Mouse (Mus musculus): ENCODE data around the gene Grik1.

Gene Grik1

DNA sequence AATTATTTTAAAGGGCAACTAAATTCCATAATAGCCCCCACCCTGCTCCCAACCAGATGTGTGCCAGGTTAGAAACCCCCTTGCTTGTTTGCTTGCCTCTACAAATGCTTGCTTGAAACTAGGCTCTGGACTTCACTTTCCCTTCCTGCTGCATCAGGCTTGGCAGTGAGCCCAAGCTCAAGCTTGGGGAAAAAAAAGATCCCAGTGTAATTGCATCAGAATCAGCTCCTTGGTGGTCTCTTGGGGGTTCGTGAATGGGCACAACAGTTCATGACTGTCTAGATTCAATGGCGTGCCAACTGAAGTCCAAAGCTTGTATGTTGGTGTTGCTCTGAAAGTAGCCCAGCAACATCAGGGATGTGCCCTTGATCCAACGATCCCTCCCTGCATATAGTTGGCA, 320.1 kb downstream of the Grik1 start:
- no peak for DNase-seq (ENCODE audit: low read depth, low spot score)

- no peak for DNase-seq (ENCODE audit: low read depth, low spot score)
These were observed 328.6 kb downstream of the Grik1 start for GRCm38 (mm10) chr16:87961419-87961818.

DNA sequence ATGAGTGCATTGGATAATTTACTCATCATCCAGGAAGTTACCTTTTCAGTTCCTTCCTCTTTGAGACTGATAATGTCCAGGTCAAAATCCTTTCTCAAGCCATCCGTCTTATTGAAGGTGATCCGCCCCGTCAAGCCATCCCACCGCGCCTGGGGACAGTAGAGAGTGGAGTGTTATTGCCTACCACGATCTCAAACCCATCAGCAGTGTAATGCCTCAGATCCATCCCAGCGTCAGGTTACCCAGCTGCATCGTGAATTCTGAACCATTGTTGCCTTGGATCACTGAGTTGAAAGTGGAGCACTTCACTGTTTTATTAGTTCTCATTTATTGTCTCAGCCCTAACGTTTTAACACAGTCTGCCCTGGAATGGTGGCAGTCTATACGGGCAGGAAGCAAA, 332.6 kb downstream of the Grik1 start:
- no peak for DNase-seq (ENCODE audit: low read depth, low spot score)

DNA sequence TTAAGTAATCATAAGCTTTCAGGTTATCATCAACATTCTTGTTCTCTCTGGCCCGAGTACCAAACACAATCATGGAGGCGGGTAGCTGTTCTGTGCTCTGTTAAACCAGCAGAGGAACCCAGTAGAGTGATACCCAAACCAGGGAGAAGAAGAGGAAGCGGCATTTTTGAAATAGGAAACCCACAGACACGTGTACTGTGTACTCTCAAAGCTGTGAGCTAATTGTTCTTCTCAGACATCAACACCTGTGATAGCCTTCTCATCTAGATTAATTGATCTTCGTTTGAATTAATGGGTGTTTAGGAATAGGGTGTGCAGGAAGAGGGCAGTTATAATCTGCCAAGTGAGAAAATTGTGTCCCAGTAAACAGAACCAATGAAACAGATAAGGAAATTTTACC, 333.9 kb downstream of the Grik1 start:
- no peak for DNase-seq (ENCODE audit: low read depth, low spot score)

DNA sequence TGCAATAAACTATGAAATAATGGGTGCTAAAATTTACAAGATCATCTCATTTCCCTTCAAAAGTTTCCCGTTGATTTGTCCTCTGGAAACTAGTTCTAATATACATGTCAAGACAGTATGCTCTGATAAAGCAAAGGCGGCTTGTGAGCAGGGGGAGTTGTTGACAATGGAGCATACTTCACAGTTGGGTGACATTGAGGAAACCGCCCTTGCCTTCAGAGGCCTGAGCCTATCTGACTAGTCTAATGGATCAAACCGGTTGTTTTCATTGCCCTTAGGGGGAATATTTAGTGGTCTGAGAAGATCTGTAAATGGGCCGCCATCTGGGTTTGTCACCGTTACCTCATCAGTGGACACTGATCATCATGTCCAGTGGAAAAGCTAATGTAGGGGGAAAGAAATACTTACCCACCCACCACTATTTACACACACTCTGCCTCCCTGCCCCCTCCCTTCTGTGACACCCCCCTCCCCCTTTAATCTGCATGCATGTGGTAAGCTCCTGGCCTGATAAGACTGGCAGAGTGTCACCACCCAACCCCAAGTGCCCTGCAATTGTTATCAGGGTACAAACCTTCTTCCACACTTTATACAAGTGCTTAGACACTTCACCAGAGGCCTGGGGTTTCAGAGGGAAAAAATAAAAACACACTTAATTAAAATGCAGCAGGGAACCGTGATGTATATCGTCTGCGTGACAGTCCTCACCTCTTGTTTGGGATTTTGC, 335.2 kb downstream of the Grik1 start:
- no peak for DNase-seq (ENCODE audit: low read depth, low spot score)

DNA sequence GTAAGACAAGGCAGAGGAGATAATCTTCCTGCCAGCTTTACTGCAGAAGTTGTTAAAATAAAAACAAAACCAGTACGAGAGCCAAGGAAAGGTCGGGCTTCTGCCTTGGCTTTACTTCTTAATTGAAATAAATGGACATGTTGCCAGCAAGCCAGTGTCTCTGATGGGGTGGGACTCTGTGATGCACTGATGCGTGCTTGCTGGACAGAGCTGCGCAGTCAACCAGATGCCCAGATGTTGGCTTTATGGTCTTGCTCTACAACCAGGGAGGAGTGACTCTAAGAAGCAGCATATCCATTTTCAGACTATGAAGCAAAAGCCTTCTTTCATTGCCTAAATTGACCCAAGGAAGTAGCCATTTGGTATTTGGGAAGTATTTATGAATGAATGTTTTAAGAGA, 336.9 kb downstream of the Grik1 start:
- DNase-seq (ENCODE audit: low read depth, low spot score): no peak

DNA sequence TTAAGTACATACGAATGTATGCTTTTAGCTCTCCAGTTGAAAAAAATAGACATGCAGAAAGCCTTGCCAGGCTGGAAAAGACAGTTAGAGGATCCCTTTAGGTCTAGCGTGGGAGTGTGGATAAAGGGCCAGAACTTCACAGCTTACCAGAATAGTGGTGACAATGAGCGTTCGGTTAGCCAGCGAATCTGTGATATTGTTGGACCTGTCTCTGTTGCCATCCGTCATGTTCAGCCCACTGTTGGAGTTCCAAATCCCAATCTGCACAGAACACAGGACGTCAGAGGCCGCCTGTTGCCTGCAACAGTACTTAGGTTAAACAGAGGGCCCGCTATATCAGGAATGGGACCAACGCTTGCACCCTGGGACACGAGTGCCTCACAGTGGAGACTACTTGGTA, 340.2 kb downstream of the Grik1 start:
- DNase-seq (ENCODE audit: low read depth, low spot score): no peak

GRCm38 (mm10) chr16:87948122-87948521, 341.9 kb downstream of the Grik1 start:
- DNase-seq (ENCODE audit: low read depth, low spot score): no peak

- DNase-seq (ENCODE audit: low read depth, low spot score): no peak
These were observed 345.7 kb downstream of the Grik1 start for GRCm38 (mm10) chr16:87944318-87944717.

GRCm38 (mm10) chr16:87942103-87942865, 347.8 kb downstream of the Grik1 start:
- DNase-seq (ENCODE audit: low read depth, low spot score): no peak

DNA sequence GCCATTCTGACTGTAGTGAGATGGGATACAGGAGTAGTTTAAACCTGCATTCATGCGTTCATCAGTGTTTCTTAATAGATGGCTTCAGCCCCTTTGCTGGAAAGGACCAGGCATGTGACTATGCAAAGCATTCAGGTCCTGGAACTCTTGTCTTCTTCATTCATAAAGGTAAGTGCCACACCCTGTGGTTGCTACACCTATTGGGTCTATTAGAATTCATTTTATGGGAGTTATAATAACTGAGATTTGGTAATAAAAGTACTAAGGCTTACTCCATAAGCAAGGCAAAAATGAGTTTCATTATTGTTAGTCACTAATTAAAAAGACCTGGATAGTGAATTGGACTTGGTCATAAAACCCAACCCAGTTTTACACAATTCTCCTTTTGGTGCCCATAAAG, 355.4 kb downstream of the Grik1 start:
- no peak for DNase-seq (ENCODE audit: low read depth, low spot score)

DNA sequence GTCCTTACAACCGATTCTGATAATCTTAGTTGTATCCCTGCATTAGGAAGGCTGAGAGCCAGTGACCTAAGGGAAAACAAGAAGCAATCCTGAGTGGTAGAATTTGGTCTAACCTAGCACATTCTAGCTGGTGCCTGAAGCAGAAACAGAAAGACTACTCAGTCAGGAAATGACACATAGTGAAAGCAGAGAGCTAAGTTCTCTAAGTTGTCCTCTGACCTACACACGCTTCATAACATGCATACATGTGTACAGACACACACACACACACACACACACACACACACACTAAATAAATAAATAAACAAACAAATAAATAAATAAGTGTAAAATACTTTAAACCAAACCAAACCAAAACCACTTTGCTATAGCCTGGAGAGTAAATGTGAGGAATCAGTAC, 358.7 kb downstream of the Grik1 start:
- no peak for DNase-seq (ENCODE audit: low read depth, low spot score)

- DNase-seq (ENCODE audit: low read depth, low spot score): no peak
These were observed 359.5 kb downstream of the Grik1 start for GRCm38 (mm10) chr16:87930519-87930918.

- no peak for DNase-seq (ENCODE audit: low read depth, low spot score)
These were observed 361.4 kb downstream of the Grik1 start for GRCm38 (mm10) chr16:87928671-87929070.

DNA sequence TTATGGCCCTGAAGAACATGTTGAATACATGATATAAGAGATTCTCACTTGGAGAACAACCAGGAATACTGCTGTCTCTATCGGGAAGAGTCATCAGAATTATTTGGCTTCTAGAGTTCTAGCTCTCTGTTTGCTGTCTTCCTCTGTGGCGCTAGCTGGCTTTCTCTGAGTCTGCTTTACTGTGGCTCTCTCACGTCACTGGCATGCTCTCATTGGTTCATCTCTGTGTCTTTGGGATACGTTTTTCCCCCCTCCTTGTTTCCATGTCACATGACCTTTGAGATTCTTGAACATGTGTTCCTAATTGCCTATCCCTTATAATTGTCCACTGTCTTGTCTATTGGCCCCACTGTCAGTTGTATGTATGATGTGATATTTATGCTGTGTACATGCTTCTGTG, 372.2 kb downstream of the Grik1 start:
- DNase-seq (ENCODE audit: low read depth, low spot score): no peak

- DNase-seq (ENCODE audit: low read depth, low spot score): no peak
These were observed 372.9 kb downstream of the Grik1 start for GRCm38 (mm10) chr16:87917157-87917546.

- DNase-seq (ENCODE audit: low read depth, low spot score): no peak
These were observed 373.6 kb downstream of the Grik1 start for GRCm38 (mm10) chr16:87916209-87917156.

GRCm38 (mm10) chr16:87915156-87915555, 374.9 kb downstream of the Grik1 start:
- DNase-seq (ENCODE audit: low read depth, low spot score): no peak

DNA sequence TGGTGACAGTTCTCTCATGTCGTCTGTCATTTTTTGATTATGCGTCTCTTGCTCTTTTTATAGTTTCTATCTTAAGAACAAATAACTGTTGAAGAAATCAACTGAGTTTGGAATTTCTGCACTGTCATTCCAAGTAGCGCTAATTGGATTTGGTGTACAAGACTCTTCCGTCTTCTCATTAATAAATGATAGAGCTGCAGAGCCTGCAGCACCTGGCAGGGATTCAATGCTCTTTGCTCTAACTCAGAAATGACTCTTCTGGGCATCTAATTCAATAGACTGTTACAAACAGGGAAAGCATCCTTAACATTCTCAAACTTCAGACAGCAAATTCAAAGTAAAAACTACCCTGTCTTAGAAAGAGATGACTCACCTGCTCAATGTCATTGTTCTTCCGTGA, 376.3 kb downstream of the Grik1 start:
- DNase-seq (ENCODE audit: low read depth, low spot score): no peak

DNA sequence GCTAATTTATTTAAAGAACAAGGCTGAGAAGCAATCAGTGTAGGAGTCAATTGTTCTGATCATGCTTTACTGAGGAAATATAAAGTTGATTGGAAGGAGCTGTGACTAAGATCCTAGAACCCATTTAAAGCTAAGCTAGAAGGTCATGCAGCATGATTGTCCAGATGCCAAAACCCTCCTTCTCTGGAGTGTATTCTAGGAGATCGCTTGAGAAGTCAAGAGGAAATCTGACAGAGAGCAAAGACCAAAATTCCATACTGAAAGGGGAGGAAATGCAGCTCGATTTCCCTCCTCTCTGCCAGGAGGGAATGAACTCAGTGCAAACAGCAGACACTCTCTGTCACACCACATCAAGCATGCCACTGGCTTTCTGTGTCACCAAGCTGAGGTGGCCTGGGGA, 378.9 kb downstream of the Grik1 start:
- DNase-seq (ENCODE audit: low read depth, low spot score): no peak

DNA sequence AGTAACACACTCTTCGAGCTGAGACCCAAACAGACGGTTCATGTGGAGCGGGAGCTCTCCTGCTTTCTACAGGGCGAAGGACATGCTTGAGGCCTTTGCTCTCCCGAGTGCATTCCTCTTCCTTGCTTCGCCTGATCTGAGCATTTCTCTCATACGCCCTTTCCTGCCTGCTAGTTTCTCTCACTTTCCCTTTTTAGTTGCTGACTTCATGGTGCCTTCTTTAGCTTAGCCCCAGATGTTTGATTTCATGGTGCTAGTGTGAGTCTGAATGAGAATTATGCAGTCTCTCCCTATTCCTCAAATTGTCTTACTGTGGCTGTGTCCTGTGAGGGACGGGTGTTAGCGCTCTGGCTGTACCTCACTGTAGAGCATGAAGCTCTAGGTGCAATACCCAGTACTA, 388.0 kb downstream of the Grik1 start:
- DNase-seq (ENCODE audit: low read depth, low spot score): no peak

DNA sequence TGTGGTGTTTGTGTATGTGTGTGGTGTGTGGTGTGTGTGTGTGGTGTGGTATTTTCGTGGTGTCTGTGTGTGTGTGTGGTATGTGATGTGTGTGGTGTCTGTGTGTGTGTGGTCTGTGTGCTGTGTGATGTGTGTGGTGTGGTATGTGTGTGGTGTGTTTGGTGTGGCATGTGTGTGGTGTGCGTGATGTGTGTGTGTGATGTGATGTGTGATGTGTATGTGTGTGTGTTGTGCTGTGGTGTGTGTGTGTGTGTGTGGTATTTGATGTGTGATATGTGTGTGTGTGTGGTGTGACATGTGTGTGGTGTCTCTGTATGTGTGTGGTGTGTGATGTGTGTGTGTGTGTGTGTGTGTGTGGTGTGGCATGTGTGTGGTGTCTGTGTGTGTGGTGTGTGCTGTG, 388.9 kb downstream of the Grik1 start:
- no peak for DNase-seq (ENCODE audit: low read depth, low spot score)

Measured in skeletal muscle tissue, adult 2 months (tissue).